Mouse (Mus musculus) myocyte (in vitro differentiated cells): Measurements from ENCODE around the gene Fam118b. TPM values are rescaled to one million over a fixed set of nuclear protein-coding genes. Genes with fewer than 3 reads are reported as not detected.

Source experiments
- H3K27me3 ChIP-seq: one replicate; pipeline ENCODE4 v1.6.1; 2011; ENCODE audit not compliant: control insufficient read depth, insufficient read depth, insufficient read length
- H3K36me3 ChIP-seq: one replicate; pipeline ENCODE4 v1.6.1; 2011; ENCODE audit not compliant: control insufficient read depth, insufficient read depth
- H3K4me2 ChIP-seq: one replicate; pipeline ENCODE4 v1.6.1; 2011; ENCODE audit warnings: low read depth, control low read depth
- H3K4me3 ChIP-seq: one replicate; pipeline ENCODE4 v1.5.1; 2011; ENCODE audit warnings: mild to moderate bottlenecking, control low read depth, moderate library complexity
- H3K79me2 ChIP-seq: one replicate; pipeline ENCODE4 v1.6.1; 2011; ENCODE audit not compliant: control insufficient read depth, insufficient read depth
- H3ac ChIP-seq: one replicate; pipeline ENCODE4 v1.6.1; 2011; ENCODE audit not compliant: control insufficient read depth, insufficient read length
- CEBPB ChIP-seq: IDR thresholded peaks from 2 replicates; pipeline ENCODE4 v1.6.1; 2011; ENCODE audit warnings: mild to moderate bottlenecking, moderate library complexity; ENCODE audit not compliant: poor library complexity, insufficient read depth, severe bottlenecking
- E2F4 ChIP-seq: IDR thresholded peaks from one replicate; pipeline ENCODE4 v1.6.1; 2011; ENCODE audit warnings: mild to moderate bottlenecking, control low read depth, moderate library complexity; ENCODE audit not compliant: insufficient read depth
- MAX ChIP-seq: IDR thresholded peaks from one replicate; pipeline ENCODE4 v1.6.1; 2011; ENCODE audit warnings: low read depth, mild to moderate bottlenecking, control low read depth
- MYOD1 ChIP-seq, 3 experiments: IDR thresholded peaks; one replicate each; pipeline ENCODE4 v1.6.1; 2011; ENCODE audit warnings: control low read depth in 2 of 3, low read depth in 2 of 3, mild to moderate bottlenecking in 2 of 3, moderate library complexity in 1 of 3; ENCODE audit not compliant: insufficient read length in 2 of 3, control insufficient read depth in 1 of 3
- MYOG ChIP-seq, 3 experiments: IDR thresholded peaks; one replicate each; pipeline ENCODE4 v1.6.1; 2011; ENCODE audit warnings: control low read depth in 2 of 3, low read depth in 2 of 3, mild to moderate bottlenecking in 2 of 3; ENCODE audit not compliant: insufficient read length in 2 of 3, control insufficient read depth in 1 of 3, insufficient read depth in 1 of 3
- POLR2A ChIP-seq: IDR thresholded peaks from one replicate; pipeline ENCODE4 v1.6.1; 2011; ENCODE audit warnings: low read depth, mild to moderate bottlenecking, control low read depth, moderate library complexity; ENCODE audit not compliant: insufficient read length
- POLR2AphosphoS2 ChIP-seq: IDR thresholded peaks from one replicate; pipeline ENCODE4 v1.6.1; 2011; ENCODE audit warnings: low read depth, control low read depth; ENCODE audit not compliant: insufficient read length
- REST ChIP-seq: IDR thresholded peaks from one replicate; pipeline ENCODE4 v1.6.1; 2011; ENCODE audit warnings: mild to moderate bottlenecking, control low read depth, moderate library complexity; ENCODE audit not compliant: insufficient read depth, insufficient read length
- SRF ChIP-seq: IDR thresholded peaks from one replicate; pipeline ENCODE4 v1.6.1; 2011; ENCODE audit warnings: low read depth; ENCODE audit not compliant: control insufficient read depth, insufficient read length
- TCF12 ChIP-seq: IDR thresholded peaks from one replicate; pipeline ENCODE4 v1.6.1; 2011; ENCODE audit warnings: mild to moderate bottlenecking, control low read depth; ENCODE audit not compliant: poor library complexity, insufficient read depth, severe bottlenecking
- TCF3 ChIP-seq: IDR thresholded peaks from one replicate; pipeline ENCODE4 v1.6.1; 2011; ENCODE audit warnings: low read depth, control low read depth; ENCODE audit not compliant: insufficient read length
- USF1 ChIP-seq: IDR thresholded peaks from one replicate; pipeline ENCODE4 v1.6.1; 2011; ENCODE audit warnings: low read depth, mild to moderate bottlenecking, control low read depth, moderate library complexity
- polyA plus RNA-seq: library from polyadenylated mRNA; unstranded; fragments of >200 nt; fragmentation: generic; extraction: Trizol; gene quantifications from one replicate; pipeline ENCODE4 v1.2.1, GENCODE M21; 2012; ENCODE audit warnings: missing spikeins

Fam118b gene
- polyA plus RNA-seq, 1 experiment: 27.1 TPM

DNA sequence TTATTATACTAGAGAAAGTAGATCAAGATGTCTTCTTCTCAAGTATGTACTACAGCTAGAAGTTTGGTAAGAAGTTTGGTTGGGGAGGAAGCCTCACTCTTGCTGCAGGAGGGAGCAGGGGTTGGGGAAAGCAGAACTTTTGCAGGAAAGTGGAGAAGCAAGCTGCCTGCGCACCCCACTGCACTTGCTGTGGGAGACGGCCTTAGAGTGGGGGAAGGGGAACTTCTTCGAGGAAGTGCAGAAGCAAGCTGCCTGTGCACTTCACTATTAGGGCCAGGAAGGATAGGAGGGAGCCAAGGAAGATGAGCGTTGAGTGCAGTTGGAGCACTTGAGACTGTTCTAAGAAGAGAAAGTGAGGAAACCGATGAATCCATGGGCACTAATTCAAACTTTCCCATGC is 84.2 kb downstream of the Fam118b start:
- TF ChIP-seq MYOG (IDR thresholded peaks at IDR 0.05; ENCODE audit: control insufficient read depth in 1 of 3, insufficient read depth in 1 of 3, insufficient read length in 2 of 3, low read depth in 2 of 3) (no peak), POLR2AphosphoS2 (no peak), MAX (no peak), CEBPB (no peak), MYOD1 (IDR thresholded peaks at IDR 0.05; ENCODE audit: control insufficient read depth in 1 of 3, insufficient read length in 2 of 3, low read depth in 2 of 3) (no peak)
- no peaks in the 10 kb centered on the region for H3K79me2 ChIP-seq
- H3K4me2 ChIP-seq: no peak overlapping the region
- no peak overlapping the region for H3ac ChIP-seq
- H3K36me3 ChIP-seq: no peaks in the 10 kb centered on the region
- no peaks in the 10 kb centered on the region for H3K27me3 ChIP-seq
- H3K4me3 ChIP-seq: no peak overlapping the region

DNA sequence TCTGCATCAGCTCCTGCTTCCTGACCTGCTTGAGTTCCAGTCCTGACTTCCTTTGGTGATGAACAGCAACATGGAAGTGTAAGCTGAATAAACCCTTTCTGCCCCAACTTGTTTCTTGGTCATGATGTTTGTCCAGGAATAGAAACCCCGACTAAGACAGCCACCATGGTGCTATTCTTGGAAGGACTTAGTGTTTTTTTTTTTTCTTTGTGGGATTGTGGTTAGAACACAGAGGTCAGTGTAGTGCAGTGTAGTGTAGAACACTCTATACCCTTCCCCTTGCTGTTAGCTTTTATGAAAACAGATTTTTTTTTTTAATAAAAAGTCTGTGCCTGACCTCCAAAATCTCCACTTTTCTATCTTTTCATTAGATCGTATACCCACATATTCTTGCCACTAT is 84.8 kb downstream of the Fam118b start:
- Histone ChIP-seq H3ac (no peak overlapping the region), H3K79me2 (no peaks in the 10 kb centered on the region), H3K27me3 (no peaks in the 10 kb centered on the region), H3K4me3 (no peak overlapping the region), H3K4me2 (no peak overlapping the region), H3K36me3 (no peaks in the 10 kb centered on the region)
- no peak for TF ChIP-seq REST
- TF ChIP-seq USF1: no peak
- no peak for TF ChIP-seq E2F4
- TF ChIP-seq TCF12: no peak
- no peak for TF ChIP-seq POLR2AphosphoS2
- no peak for TF ChIP-seq MAX
- no peak for TF ChIP-seq SRF
- no peak for TF ChIP-seq TCF3
- TF ChIP-seq CEBPB: no peak

DNA sequence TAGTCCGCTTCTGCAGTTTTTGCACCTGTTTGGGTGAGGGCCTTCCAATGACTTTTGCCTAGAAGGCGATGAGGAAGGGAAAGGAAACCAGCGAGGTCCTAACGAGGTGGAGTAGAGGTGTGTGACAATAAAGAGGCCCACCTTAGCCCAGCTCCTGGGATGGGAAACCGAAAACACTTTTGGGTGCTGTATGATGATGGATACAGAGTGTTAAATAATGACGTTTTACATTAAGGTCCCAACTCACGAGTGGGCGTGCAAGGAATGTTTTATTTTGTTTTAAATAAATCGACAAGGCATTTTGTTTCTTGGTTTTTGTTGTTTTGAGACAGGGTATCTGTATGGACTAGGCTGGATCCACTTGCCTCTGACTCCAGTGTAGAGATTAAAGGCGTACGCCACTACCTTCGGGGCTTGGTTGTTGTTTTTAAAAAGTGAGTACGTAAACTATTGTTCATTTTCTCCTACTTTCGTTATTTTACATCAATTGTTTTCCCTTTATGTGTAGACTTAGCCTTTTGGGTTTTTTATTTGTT is 91.4 kb downstream of the Fam118b start:
- Histone ChIP-seq H3K36me3 (no peaks in the 10 kb centered on the region), H3K4me2 (peak overlapping the region; percentile 80), H3K79me2 (peaks cover 8% of the 10 kb centered on the region), H3K4me3 (peak overlapping the region; percentile 68), H3K27me3 (no peaks in the 10 kb centered on the region), H3ac (peak overlapping the region; percentile 3)
- TF ChIP-seq TCF3 (no peak), MYOD1 (IDR thresholded peaks at IDR 0.05; ENCODE audit: control insufficient read depth in 1 of 3, insufficient read length in 2 of 3, low read depth in 2 of 3) (peak in 1 of 3 experiments; percentile 26), E2F4 (no peak)

DNA sequence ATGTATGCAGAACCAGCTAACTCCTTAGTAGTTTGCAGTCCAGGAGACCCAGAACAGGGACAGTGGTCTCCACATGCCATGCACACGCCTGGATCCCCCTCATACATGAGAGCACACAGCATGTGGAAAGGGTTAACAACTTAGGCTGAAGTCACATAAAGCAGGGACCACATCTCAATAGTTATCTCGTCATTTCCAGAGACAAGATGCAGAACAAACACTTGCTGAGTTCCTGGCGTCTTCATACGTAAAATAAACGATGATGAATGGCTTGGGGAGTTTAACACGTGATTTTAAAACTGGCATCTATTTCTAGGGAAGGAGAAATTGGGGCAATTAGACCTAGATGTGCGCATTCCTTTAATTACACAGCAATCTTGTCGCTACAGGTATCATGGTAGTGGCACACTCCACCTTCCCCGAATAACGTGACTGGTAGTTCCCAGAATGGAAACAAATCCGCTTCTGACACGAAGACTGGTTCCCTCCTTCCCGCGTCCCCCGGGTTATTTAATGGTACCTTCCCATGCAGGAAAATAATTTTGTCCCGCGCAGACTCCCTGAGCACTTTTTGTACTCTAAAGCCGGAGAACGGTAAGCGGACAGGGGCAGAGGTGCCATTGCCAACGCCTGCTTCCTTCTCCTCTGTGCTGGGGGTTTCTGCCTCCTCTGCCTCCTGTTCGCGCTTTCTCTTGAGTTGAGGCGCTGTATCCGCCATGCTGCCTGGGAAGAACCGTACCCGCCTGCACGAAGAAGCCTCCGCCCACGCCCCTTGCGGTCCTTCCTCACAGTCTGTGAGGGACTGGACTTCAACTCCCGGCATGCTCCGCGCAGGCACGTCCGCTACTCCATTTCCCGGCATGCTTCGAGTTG is 92.1 kb downstream of the Fam118b start, which contains the start of gene Dcps:
TSS of gene Dcps (minus strand) at position 811 of the 873 bp plus-strand sequence.
- H3K79me2 ChIP-seq: peaks cover 8% of the 10 kb centered on the region
- peak within 1 kb of the TSS; percentile 98 for H3K4me2 ChIP-seq
- H3K4me3 ChIP-seq: peak within 1 kb of the TSS; percentile 68
- H3K36me3 ChIP-seq: peaks cover 5% of the 10 kb centered on the region
- H3K27me3 ChIP-seq: no peaks in the 10 kb centered on the region
- peak within 1 kb of the TSS; percentile 3 for H3ac ChIP-seq
- no peak for TF ChIP-seq TCF3
- no peak for TF ChIP-seq REST
- peak; percentile 70 for TF ChIP-seq POLR2A
- no peak for TF ChIP-seq MAX
- TF ChIP-seq MYOD1 (IDR thresholded peaks at IDR 0.05; ENCODE audit: control insufficient read depth in 1 of 3, insufficient read length in 2 of 3, low read depth in 2 of 3): peak in 1 of 3 experiments; percentile 22
- peak; percentile 20 for TF ChIP-seq E2F4
- TF ChIP-seq MYOG (IDR thresholded peaks at IDR 0.05; ENCODE audit: control insufficient read depth in 1 of 3, insufficient read depth in 1 of 3, insufficient read length in 2 of 3, low read depth in 2 of 3): peak in 1 of 3 experiments; percentile 29
- peak; percentile 26 for TF ChIP-seq USF1
- TF ChIP-seq TCF12: no peak
- peak; percentile 66 for TF ChIP-seq POLR2AphosphoS2
- TF ChIP-seq CEBPB: no peak
- no peak for TF ChIP-seq SRF

DNA sequence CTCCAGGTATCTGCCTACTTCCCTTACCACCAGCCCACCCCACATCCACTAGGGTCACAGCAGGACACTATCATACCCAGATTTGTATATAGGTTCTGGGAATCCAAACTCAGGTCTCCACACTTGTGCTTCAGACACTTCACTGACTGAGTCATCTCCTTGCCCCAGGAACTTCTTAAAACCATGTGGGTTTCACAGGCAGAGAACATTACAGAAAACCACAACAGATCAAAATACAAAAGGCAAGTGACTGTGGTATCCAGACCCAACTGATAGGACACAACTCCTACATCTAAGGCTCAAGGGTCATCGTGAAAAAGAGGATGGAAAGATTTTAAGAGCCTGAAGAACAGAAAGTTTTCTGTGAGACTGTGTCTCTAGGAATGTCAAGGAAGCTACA is 94.3 kb downstream of the Fam118b start:
- H3K36me3 ChIP-seq: peaks cover 13% of the 10 kb centered on the region
- H3K4me3 ChIP-seq: no peak overlapping the region
- no peaks in the 10 kb centered on the region for H3K27me3 ChIP-seq
- H3K79me2 ChIP-seq: peaks cover 8% of the 10 kb centered on the region
- H3ac ChIP-seq: no peak overlapping the region
- H3K4me2 ChIP-seq: no peak overlapping the region
- TF ChIP-seq SRF (no peak), REST (no peak), MAX (no peak), POLR2A (no peak), MYOD1 (IDR thresholded peaks at IDR 0.05; ENCODE audit: control insufficient read depth in 1 of 3, insufficient read length in 2 of 3, low read depth in 2 of 3) (no peak), CEBPB (no peak), USF1 (no peak), TCF3 (no peak), TCF12 (no peak), POLR2AphosphoS2 (no peak), MYOG (IDR thresholded peaks at IDR 0.05; ENCODE audit: control insufficient read depth in 1 of 3, insufficient read depth in 1 of 3, insufficient read length in 2 of 3, low read depth in 2 of 3) (no peak)
